29 mouse cellular contexts compared by ENCODE assay signal in the genomic region with DNA sequence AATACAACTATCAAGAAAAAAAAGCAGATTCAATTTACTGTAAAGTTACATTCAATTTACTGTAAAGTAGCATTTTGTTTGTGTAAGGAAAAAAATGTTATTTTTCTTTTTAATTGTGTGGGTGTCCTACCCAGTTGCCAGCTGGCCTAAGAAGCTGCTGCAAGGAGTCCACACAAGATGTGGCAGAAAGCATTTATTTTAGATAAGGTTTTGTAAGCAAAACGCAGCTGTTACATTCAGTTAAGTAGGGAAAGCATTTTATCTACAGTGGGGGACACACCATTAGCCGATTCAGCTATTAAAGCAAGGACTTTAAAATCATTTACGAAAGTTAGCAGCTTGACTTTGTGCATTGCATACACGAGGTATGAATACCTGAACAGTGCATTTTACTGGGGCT.
DNase-seq lines count a peak whose midpoint lies in the region; ATAC-seq lines count a peak whose summit lies in the region.
"Had no signal": no experiment of that assay in that cellular context is flagged by ENCODE, and none has a peak within 500 bp of the region (broad histone marks: within the 10 kb centered on the region; RNA-seq: fewer than 3 reads in every experiment).

No protein-coding gene starts in this region.

- H3K9ac ChIP-seq in heart, embryonic 14.5 days (ENCODE audit: low read length), result no peak overlapping the region
- H3K9ac ChIP-seq in kidney, embryonic 16.5 days (replicated peaks; ENCODE audit: low read length), result no peak overlapping the region
- H3K9ac ChIP-seq in neural tube, embryonic 15.5 days (replicated peaks), result no peak overlapping the region
- H3K9ac ChIP-seq: embryonic facial prominence, embryonic 12.5 days; forebrain, embryonic 15.5 days; hindbrain, embryonic 15.5 days; kidney, embryonic 15.5 days; limb, embryonic 15.5 days; liver, embryonic 13.5 days; midbrain, embryonic 15.5 days; neural tube, embryonic 12.5 days had no signal

- H3K4me1 ChIP-seq in heart, embryonic 14.5 days (ENCODE audit: control insufficient read depth in 2 of 2, insufficient read depth in 2 of 2, low read length in 2 of 2), result peaks cover 0 to 3% of the 10 kb centered on the region in 2 experiments; a peak in 1 of 4 replicates
- H3K4me1 ChIP-seq in heart, embryonic 10.5 days, result no peaks in the 10 kb centered on the region; the same call in 1 of the 2 replicates
- peaks cover 11% of the 10 kb centered on the region; the same call in 1 of the 2 replicates for H3K4me1 ChIP-seq in kidney, embryonic 16.5 days (ENCODE audit: insufficient read depth, low read length)
- H3K4me1 ChIP-seq in neural tube, embryonic 15.5 days, result 0 out of 2 replicates have a peak, but pooled peaks cover 5% of the 10 kb centered on the region
- H3K4me1 ChIP-seq: embryonic facial prominence, embryonic 12.5 days; forebrain, embryonic 10.5 days; forebrain, embryonic 15.5 days; limb, embryonic 10.5 days; limb, embryonic 15.5 days; liver, embryonic 13.5 days; midbrain, embryonic 10.5 days; midbrain, embryonic 15.5 days; neural tube, embryonic 12.5 days had no signal

- H3K27ac ChIP-seq in heart, embryonic 14.5 days (replicated peaks in 1 of 2; ENCODE audit: control insufficient read depth in 1 of 2, insufficient read depth in 1 of 2, low read depth in 2 of 2, low read length in 2 of 2), result no peak overlapping the region; a peak in 1 of 4 replicates
- H3K27ac ChIP-seq in heart, embryonic 10.5 days, result no peak overlapping the region
- H3K27ac ChIP-seq in kidney, embryonic 16.5 days (ENCODE audit: low read length), result peak overlapping the region; percentile 46; the same call in 1 of the 2 replicates
- 0 out of 2 replicates have a peak overlapping the region, but pooled peaks have one; percentile 54 for H3K27ac ChIP-seq in neural tube, embryonic 15.5 days (replicated peaks)
- H3K27ac ChIP-seq: embryonic facial prominence, embryonic 12.5 days; forebrain, embryonic 10.5 days; forebrain, embryonic 15.5 days; hindbrain, embryonic 15.5 days; limb, embryonic 10.5 days; limb, embryonic 15.5 days; liver, embryonic 13.5 days; midbrain, embryonic 10.5 days; midbrain, embryonic 15.5 days; neural tube, embryonic 12.5 days; stomach, postnatal 0 days had no signal

- H3K4me3 ChIP-seq in heart, embryonic 14.5 days (ENCODE audit: control insufficient read depth in 1 of 2, insufficient read depth in 1 of 2, low read depth in 1 of 2, low read length in 2 of 2), result no peak overlapping the region
- H3K4me3 ChIP-seq in heart, embryonic 10.5 days, result no peak overlapping the region
- no peak overlapping the region for H3K4me3 ChIP-seq in kidney, embryonic 16.5 days (ENCODE audit: low read length)
- H3K4me3 ChIP-seq in neural tube, embryonic 15.5 days (replicated peaks), result no peak overlapping the region
- H3K4me3 ChIP-seq: embryonic facial prominence, embryonic 12.5 days; forebrain, embryonic 10.5 days; forebrain, embryonic 15.5 days; hindbrain, embryonic 15.5 days; kidney, embryonic 15.5 days; limb, embryonic 10.5 days; limb, embryonic 15.5 days; liver, embryonic 13.5 days; midbrain, embryonic 10.5 days; midbrain, embryonic 15.5 days; neural tube, embryonic 12.5 days had no signal

- no peaks in the 10 kb centered on the region for H3K9me3 ChIP-seq in heart, embryonic 14.5 days (ENCODE audit: control insufficient read depth, low read length)
- no peaks in the 10 kb centered on the region for H3K9me3 ChIP-seq in heart, embryonic 10.5 days
- H3K9me3 ChIP-seq in kidney, embryonic 16.5 days (ENCODE audit: low read length), result no peaks in the 10 kb centered on the region
- H3K9me3 ChIP-seq in neural tube, embryonic 15.5 days (replicated peaks), result no peaks in the 10 kb centered on the region
- H3K9me3 ChIP-seq: embryonic facial prominence, embryonic 12.5 days; forebrain, embryonic 10.5 days; forebrain, embryonic 15.5 days; hindbrain, embryonic 15.5 days; kidney, embryonic 15.5 days; limb, embryonic 10.5 days; limb, embryonic 15.5 days; liver, embryonic 13.5 days; midbrain, embryonic 10.5 days; midbrain, embryonic 15.5 days; neural tube, embryonic 12.5 days had no signal

- no peaks in the 10 kb centered on the region for H3K36me3 ChIP-seq in heart, embryonic 14.5 days (ENCODE audit: control insufficient read depth, insufficient read depth, low read length)
- no peaks in the 10 kb centered on the region for H3K36me3 ChIP-seq in heart, embryonic 10.5 days
- no peaks in the 10 kb centered on the region for H3K36me3 ChIP-seq in kidney, embryonic 16.5 days (ENCODE audit: insufficient read depth, low read length)
- H3K36me3 ChIP-seq in neural tube, embryonic 15.5 days, result no peaks in the 10 kb centered on the region
- H3K36me3 ChIP-seq: embryonic facial prominence, embryonic 12.5 days; forebrain, embryonic 10.5 days; forebrain, embryonic 15.5 days; hindbrain, embryonic 15.5 days; kidney, embryonic 15.5 days; limb, embryonic 10.5 days; limb, embryonic 15.5 days; liver, embryonic 13.5 days; midbrain, embryonic 10.5 days; midbrain, embryonic 15.5 days; neural tube, embryonic 12.5 days had no signal

- ATAC-seq in heart, embryonic 14.5 days (ENCODE audit: insufficient number of reproducible peaks, insufficient read depth, low FRiP score, low read depth), result no peak
- ATAC-seq in kidney, embryonic 16.5 days (ENCODE audit: low FRiP score, low TSS enrichment), result no peak
- peak; percentile 53; the same call in 1 of the 2 replicates for ATAC-seq in neural tube, embryonic 15.5 days (ENCODE audit: low FRiP score)
- ATAC-seq: inflammation-experienced regulatory T-cells, adult 6 months had no signal

- no peaks in the 10 kb centered on the region for H3K27me3 ChIP-seq in heart, embryonic 14.5 days (ENCODE audit: control insufficient read depth, insufficient read depth, low read length)
- H3K27me3 ChIP-seq in heart, embryonic 10.5 days (ENCODE audit: insufficient read depth, poor library complexity, severe bottlenecking), result no peaks in the 10 kb centered on the region
- no peaks in the 10 kb centered on the region for H3K27me3 ChIP-seq in kidney, embryonic 16.5 days (ENCODE audit: insufficient read depth, low read length)
- no peaks in the 10 kb centered on the region for H3K27me3 ChIP-seq in neural tube, embryonic 15.5 days (replicated peaks)
- H3K27me3 ChIP-seq: embryonic facial prominence, embryonic 12.5 days; forebrain, embryonic 15.5 days; hindbrain, embryonic 15.5 days; kidney, embryonic 15.5 days; limb, embryonic 15.5 days; liver, embryonic 13.5 days; midbrain, embryonic 15.5 days; neural tube, embryonic 12.5 days; Patski had no signal

- 0 out of 2 replicates have a peak overlapping the region, but pooled peaks have one; percentile 21 for H3K4me2 ChIP-seq in heart, embryonic 14.5 days (ENCODE audit: low read length)
- no peak overlapping the region for H3K4me2 ChIP-seq in kidney, embryonic 16.5 days (replicated peaks; ENCODE audit: low read depth, low read length)
- no peak overlapping the region for H3K4me2 ChIP-seq in neural tube, embryonic 15.5 days
- H3K4me2 ChIP-seq: embryonic facial prominence, embryonic 12.5 days; forebrain, embryonic 15.5 days; hindbrain, embryonic 15.5 days; kidney, embryonic 15.5 days; limb, embryonic 15.5 days; liver, embryonic 13.5 days; midbrain, embryonic 15.5 days; neural tube, embryonic 12.5 days had no signal

- DNase-seq in heart, adult 11 months, result peak; percentile 88
- no peak for DNase-seq in heart, adult 8-10 months (ENCODE audit: low spot score)
- DNase-seq in heart, embryonic 10.5 days (ENCODE audit: low spot score), result no peak
- no peak for DNase-seq in kidney, postnatal 25 days
- DNase-seq in neural tube, embryonic 10.5 days (ENCODE audit: extremely low spot score, low spot score), result no peak
- DNase-seq: cerebellum, adult 9-10 months; cerebellum, postnatal 36 days; gastrocnemius, postnatal 25 days; kidney, adult 11 months; liver, embryonic 13.5 days; right cerebral cortex, postnatal 4 days; thymus, adult 18-20 months; thymus, postnatal 25 days had no signal

- 41% methylated on average over 4 of the region's 4 CpGs for WGBS in heart, embryonic 14.5 days
- 37% methylated on average over 4 of the region's 4 CpGs for WGBS in heart, embryonic 10.5 days
- WGBS in kidney, embryonic 16.5 days, result 64% methylated on average over 4 of the region's 4 CpGs
- 63% methylated on average over 4 of the region's 4 CpGs for WGBS in neural tube, embryonic 15.5 days

Comparison
In these comparisons a context has a peak if more than half of its experiments do, and no peak if none do; other contexts are left out.
1. H3K27ac ChIP-seq: peak in kidney, embryonic 16.5 days (single experiment) and neural tube, embryonic 15.5 days (single experiment); none in heart, embryonic 14.5 days (0 of 2) and heart, embryonic 10.5 days (single experiment).